Comparison of ENCODE assay signal across 18 mouse cellular contexts in genomic region chr1:138628919-138629318, GRCm38 (mm10).
"Had no signal": no experiment of that assay in that cellular context is flagged by ENCODE, and none has a peak within 500 bp of the region (broad histone marks: within the 10 kb centered on the region; RNA-seq: fewer than 3 reads in every experiment).

No protein-coding gene starts in this region.

- ATAC-seq: liver, postnatal 0 days; midbrain, embryonic 13.5 days; midbrain, embryonic 15.5 days had no signal

- H3K4me3 ChIP-seq: liver, embryonic 15.5 days; megakaryocyte, embryonic 14.5 days; midbrain, embryonic 13.5 days; midbrain, embryonic 15.5 days; neural tube, embryonic 13.5 days; neural tube, embryonic 15.5 days had no signal

- H3K4me1 ChIP-seq: liver, embryonic 15.5 days; midbrain, embryonic 13.5 days; midbrain, embryonic 15.5 days; neural tube, embryonic 13.5 days; neural tube, embryonic 15.5 days had no signal

- DNase-seq: liver, postnatal 0 days; lung, embryonic 14.5 days; lung, postnatal 10 days; lung, postnatal 36 days; retina, postnatal 1 day; right cerebral cortex, adult 18-20 months; right cerebral cortex, postnatal 25 days; right cerebral cortex, postnatal 4 days; spleen, adult 18-20 months; thymus, adult 18-20 months; thymus, postnatal 14 days; thymus, postnatal 36 days had no signal
